Mouse (Mus musculus): Measurements from ENCODE around the gene Natd1. TPM values are rescaled to one million over a fixed set of nuclear protein-coding genes. Genes with fewer than 3 reads are reported as not detected.

The Natd1 gene
- polyA plus RNA-seq, 1 experiment from 2014 or later, result 34.7 TPM

DNA sequence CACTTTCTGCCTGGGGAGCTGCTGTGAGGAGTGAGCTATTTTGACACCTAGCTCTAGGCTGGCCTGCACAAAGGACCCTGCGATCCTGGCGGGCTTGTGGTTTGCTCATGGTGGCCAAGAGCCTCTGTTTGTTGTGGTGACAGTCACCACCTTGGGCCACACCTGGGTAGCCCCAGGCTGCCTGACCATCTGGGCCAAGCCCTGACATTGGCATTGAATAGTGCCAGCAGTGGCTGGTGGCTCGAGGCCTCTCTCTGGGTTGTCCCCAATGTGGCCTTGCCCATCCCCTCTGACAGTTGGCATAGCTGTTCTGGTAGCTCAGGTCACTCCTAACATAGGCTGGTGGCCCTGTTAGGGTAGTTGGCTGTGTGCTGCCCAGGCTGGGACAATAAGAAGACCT lies 24.9 kb upstream of the Natd1 start:
- 97% methylated on average over 3 of the region's 3 CpGs for WGBS (ENCODE audit: missing documents)
- peaks cover 30% of the 10 kb centered on the region for H3K36me3 ChIP-seq (ENCODE audit: inconsistent target)
- no peak overlapping the region for H3K27ac ChIP-seq
- no peak overlapping the region for H3K4me3 ChIP-seq (ENCODE audit: inconsistent target)
- peaks cover 77% of the 10 kb centered on the region for H3K79me2 ChIP-seq (ENCODE audit: inconsistent target)

GRCm38 (mm10) chr11:60937611-60938010 lies 23.1 kb upstream of the Natd1 start:
- WGBS (ENCODE audit: missing documents), result 17% methylated on average over 3 of the region's 3 CpGs
- Histone ChIP-seq H3K36me3 (ENCODE audit: inconsistent target) (peaks cover 11% of the 10 kb centered on the region), H3K27ac (no peak overlapping the region), H3K4me3 (ENCODE audit: inconsistent target) (no peak overlapping the region), H3K79me2 (ENCODE audit: inconsistent target) (peaks cover 95% of the 10 kb centered on the region)

DNA sequence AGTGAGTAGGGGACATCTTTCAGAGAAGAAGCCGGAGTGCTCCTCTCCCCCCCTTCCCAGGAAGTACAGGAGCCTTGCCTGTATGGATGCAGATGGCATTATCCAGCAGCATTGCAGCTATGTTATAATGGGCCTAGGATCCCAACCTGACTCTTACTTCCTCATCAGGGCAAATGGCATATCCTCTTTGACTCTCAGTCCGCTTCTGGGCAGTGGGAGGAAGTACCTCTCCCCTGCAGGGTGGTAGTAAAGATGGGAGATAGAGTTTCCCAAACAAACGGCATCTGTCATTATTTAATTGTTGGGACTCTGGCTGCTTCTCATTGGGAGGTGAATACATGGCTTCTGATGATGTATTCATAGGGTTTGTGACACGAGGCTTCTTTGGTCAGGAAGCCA lies 21.4 kb upstream of the Natd1 start:
- Histone ChIP-seq H3K36me3 (ENCODE audit: inconsistent target) (0 out of 2 replicates have a peak, but pooled peaks cover 3% of the 10 kb centered on the region), H3K27ac (peak overlapping the region; percentile 96), H3K79me2 (ENCODE audit: inconsistent target) (peaks cover 84% of the 10 kb centered on the region), H3K4me3 (ENCODE audit: inconsistent target) (peak overlapping the region; percentile 5; the same call in 1 of the 2 replicates)
- 13% methylated on average over 4 of the region's 4 CpGs for WGBS (ENCODE audit: missing documents)

DNA sequence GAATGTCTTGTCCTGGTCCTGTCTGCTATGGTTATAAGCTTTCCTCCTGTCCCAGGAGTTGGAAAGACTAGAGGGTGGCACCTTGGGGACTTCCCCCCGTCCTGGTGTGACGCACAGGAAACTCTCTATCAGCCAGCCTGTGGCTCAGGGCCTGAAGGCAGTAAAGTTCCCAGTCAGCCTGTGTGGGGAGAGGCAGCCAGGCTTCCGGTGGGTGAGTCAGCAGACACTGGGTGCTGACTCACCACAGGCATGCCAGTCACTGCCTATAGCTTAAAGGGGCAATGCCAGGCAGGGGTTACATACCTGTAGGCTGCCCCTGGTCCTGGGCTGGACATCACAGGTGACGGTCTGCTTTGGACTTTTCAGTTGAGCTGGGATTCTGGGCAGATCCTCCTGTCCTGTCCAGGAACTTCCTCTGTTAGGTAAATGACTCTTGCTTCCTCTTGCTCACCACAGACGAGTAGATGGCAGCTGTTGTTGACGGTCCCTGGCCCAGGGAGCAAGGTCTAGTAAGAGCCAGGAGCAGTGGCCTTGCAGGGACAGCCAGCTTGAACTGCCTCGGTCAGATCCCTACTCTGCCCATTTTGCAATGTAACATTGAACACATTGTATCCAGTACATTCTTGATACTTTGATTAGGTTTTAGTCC lies 20.9 kb upstream of the Natd1 start:
- WGBS (ENCODE audit: missing documents), result under 1% methylated on average over 7 of the region's 7 CpGs
- Histone ChIP-seq H3K36me3 (ENCODE audit: inconsistent target) (0 out of 2 replicates have a peak, but pooled peaks cover 2% of the 10 kb centered on the region), H3K4me3 (ENCODE audit: inconsistent target) (peak overlapping the region; percentile 5; the same call in 1 of the 2 replicates), H3K79me2 (ENCODE audit: inconsistent target) (peaks cover 79% of the 10 kb centered on the region), H3K27ac (peak overlapping the region; percentile 96)

GRCm38 (mm10) chr11:60934795-60935194 lies 20.2 kb upstream of the Natd1 start:
- no peak overlapping the region for H3K4me3 ChIP-seq (ENCODE audit: inconsistent target)
- WGBS (ENCODE audit: missing documents), result 59% methylated on average over 2 of the region's 2 CpGs
- H3K27ac ChIP-seq, result peak overlapping the region; percentile 96
- no peaks in the 10 kb centered on the region for H3K36me3 ChIP-seq (ENCODE audit: inconsistent target)
- peaks cover 76% of the 10 kb centered on the region for H3K79me2 ChIP-seq (ENCODE audit: inconsistent target)

- no peaks in the 10 kb centered on the region for H3K36me3 ChIP-seq (ENCODE audit: inconsistent target)
- WGBS (ENCODE audit: missing documents), result 66% methylated on average over 10 of the region's 10 CpGs
- H3K27ac ChIP-seq, result peak overlapping the region; percentile 82
- H3K4me3 ChIP-seq (ENCODE audit: inconsistent target), result peak overlapping the region; percentile 96
- peaks cover 66% of the 10 kb centered on the region for H3K79me2 ChIP-seq (ENCODE audit: inconsistent target)
Measured at GRCm38 (mm10) chr11:60933178-60933930, 18.8 kb upstream of the Natd1 start.

DNA sequence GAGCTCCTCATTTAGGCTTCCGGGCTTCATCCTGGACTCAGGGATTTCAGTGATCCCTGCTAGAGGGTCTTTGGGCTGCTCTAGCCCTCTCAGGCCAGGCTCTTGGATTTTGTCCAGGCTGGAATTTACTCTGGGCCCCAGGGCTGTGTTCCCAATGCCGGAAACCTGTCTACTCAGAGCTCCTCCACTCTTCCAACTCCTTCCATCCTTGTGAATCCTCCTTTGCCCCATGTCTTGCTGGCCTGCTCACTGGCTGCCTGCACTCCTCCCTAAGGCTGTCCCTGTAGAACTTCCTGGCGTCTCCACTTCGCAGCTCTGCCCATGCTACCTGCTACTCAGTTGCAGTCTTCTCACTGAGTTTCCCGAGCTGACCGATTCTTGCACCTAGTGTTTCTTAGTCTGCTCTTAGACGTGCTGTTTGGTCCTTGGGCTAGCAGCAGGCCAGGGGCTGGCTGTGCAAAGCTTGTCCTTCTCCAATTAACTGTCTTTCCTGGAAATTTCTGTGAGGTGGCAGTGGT lies 18.0 kb upstream of the Natd1 start:
- peak overlapping the region; percentile 82 for H3K27ac ChIP-seq
- H3K36me3 ChIP-seq (ENCODE audit: inconsistent target), result no peaks in the 10 kb centered on the region
- WGBS (ENCODE audit: missing documents), result 5% methylated on average over 7 of the region's 7 CpGs
- H3K79me2 ChIP-seq (ENCODE audit: inconsistent target), result peaks cover 58% of the 10 kb centered on the region
- H3K4me3 ChIP-seq (ENCODE audit: inconsistent target), result peak overlapping the region; percentile 96

- Histone ChIP-seq H3K4me3 (ENCODE audit: inconsistent target) (peak within 1 kb of the TSS; percentile 96), H3K36me3 (ENCODE audit: inconsistent target) (no peaks in the 10 kb centered on the region), H3K27ac (peak within 1 kb of the TSS; percentile 82), H3K79me2 (ENCODE audit: inconsistent target) (peaks cover 52% of the 10 kb centered on the region)
- WGBS (ENCODE audit: missing documents), result under 1% methylated on average over 36 of the region's 59 CpGs
Measured at GRCm38 (mm10) chr11:60931869-60932481, 17.4 kb upstream of the Natd1 start, which contains the start of gene Map2k3. Gene Map2k3 (plus strand): TSS chr11:60932033.

- H3K36me3 ChIP-seq (ENCODE audit: inconsistent target), result no peaks in the 10 kb centered on the region
- 6% methylated on average over 26 of the region's 30 CpGs for WGBS (ENCODE audit: missing documents)
- H3K4me3 ChIP-seq (ENCODE audit: inconsistent target), result peak overlapping the region; percentile 55
- peak overlapping the region; percentile 34 for H3K27ac ChIP-seq
- H3K79me2 ChIP-seq (ENCODE audit: inconsistent target), result peaks cover 46% of the 10 kb centered on the region
Measured at GRCm38 (mm10) chr11:60931282-60931868, 16.8 kb upstream of the Natd1 start.

GRCm38 (mm10) chr11:60930724-60931281 lies 16.3 kb upstream of the Natd1 start:
- H3K4me3 ChIP-seq (ENCODE audit: inconsistent target), result peak overlapping the region; percentile 55
- H3K36me3 ChIP-seq (ENCODE audit: inconsistent target), result no peaks in the 10 kb centered on the region
- H3K79me2 ChIP-seq (ENCODE audit: inconsistent target), result peaks cover 40% of the 10 kb centered on the region
- 16% methylated on average over 7 of the region's 7 CpGs for WGBS (ENCODE audit: missing documents)
- H3K27ac ChIP-seq, result peak overlapping the region; percentile 34

GRCm38 (mm10) chr11:60927264-60927663 lies 12.7 kb upstream of the Natd1 start:
- H3K79me2 ChIP-seq (ENCODE audit: inconsistent target), result peaks cover 10% of the 10 kb centered on the region
- WGBS (ENCODE audit: missing documents), result 4% methylated on average over 9 of the region's 9 CpGs
- no peak overlapping the region for H3K4me3 ChIP-seq (ENCODE audit: inconsistent target)
- no peaks in the 10 kb centered on the region for H3K36me3 ChIP-seq (ENCODE audit: inconsistent target)
- no peak overlapping the region for H3K27ac ChIP-seq

DNA sequence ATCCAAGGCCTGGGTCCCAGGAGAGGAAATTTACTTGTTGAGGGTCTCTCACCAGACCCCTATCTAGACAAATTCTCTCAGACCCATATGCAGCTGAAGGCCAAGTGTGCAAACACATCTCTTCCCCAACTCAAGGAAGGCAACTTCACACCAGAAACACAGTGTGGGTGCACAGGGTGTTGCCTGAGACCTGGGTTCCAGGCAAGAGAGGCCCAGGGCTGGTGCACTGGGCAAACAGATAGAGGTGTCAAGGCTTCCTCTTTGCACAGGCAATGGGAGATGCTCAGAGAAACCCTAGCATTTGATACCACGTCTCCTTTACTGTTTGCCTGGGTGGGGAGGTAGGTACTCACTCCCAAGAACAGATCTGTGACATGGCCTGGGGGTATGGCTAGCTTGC lies 10.4 kb upstream of the Natd1 start:
- H3K27ac ChIP-seq, result no peak overlapping the region
- no peaks in the 10 kb centered on the region for H3K36me3 ChIP-seq (ENCODE audit: inconsistent target)
- no peak overlapping the region for H3K4me3 ChIP-seq (ENCODE audit: inconsistent target)
- 90% methylated on average over 1 of the region's 1 CpGs for WGBS (ENCODE audit: missing documents)
- H3K79me2 ChIP-seq (ENCODE audit: inconsistent target), result peaks cover 6% of the 10 kb centered on the region; the same call in 1 of the 2 replicates

DNA sequence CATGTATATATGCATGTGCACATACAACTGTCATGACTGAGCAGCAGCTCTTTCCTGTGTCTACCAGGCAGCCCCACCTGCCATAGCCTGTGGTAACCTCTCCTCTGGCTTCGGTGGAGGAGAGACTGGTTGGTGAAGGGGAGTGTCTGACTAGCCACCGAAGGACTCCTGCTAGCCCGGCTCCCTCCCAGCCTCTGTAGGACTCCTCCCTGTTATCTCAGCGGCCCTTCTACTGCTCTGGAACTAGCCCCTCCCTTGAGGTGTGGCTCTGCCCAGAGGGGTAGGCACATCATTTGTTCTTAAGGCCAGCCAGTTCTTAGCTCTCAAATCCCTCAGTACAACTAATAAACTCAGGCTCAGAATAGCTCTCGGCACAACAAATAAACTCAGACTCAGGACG lies 9.9 kb upstream of the Natd1 start:
- Histone ChIP-seq H3K4me3 (ENCODE audit: inconsistent target) (no peak overlapping the region), H3K27ac (no peak overlapping the region), H3K79me2 (ENCODE audit: inconsistent target) (peaks cover 1% of the 10 kb centered on the region; the same call in 1 of the 2 replicates)

DNA sequence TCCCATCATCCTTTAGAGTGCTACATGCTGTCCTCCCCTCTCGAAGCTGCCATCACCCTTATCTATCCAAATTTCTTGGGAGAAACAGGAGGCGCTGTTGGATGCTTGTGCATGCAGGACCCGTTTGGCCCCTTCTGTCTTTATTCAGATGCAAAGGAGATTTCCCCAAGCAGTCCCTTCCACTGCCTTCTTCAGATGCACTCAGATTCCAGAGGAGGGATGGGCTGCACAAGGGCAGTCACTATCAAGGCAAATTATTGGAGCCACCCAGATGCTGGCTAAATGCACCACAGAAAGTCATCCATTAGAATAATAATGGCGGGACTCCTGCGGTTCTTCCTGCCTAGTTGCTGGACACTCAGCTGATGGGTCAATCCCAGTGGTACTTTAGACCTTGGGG lies 8.4 kb upstream of the Natd1 start:
- Histone ChIP-seq H3K36me3 (ENCODE audit: inconsistent target) (no peaks in the 10 kb centered on the region), H3K27ac (no peak overlapping the region)
- WGBS (ENCODE audit: missing documents), result 96% methylated on average over 5 of the region's 5 CpGs

More for the DNA sequence above, 9.9 kb upstream of the Natd1 start:
- WGBS (ENCODE audit: missing documents), result 90% methylated on average over 6 of the region's 6 CpGs
- no peaks in the 10 kb centered on the region for H3K36me3 ChIP-seq (ENCODE audit: inconsistent target)

More for the DNA sequence above, 8.4 kb upstream of the Natd1 start:
- Histone ChIP-seq H3K4me3 (ENCODE audit: inconsistent target) (no peak overlapping the region), H3K79me2 (ENCODE audit: inconsistent target) (no peaks in the 10 kb centered on the region)
